ENCODE assay signal across 8 mouse cellular contexts in genomic region chr8:116994016-116994716, GRCm38 (mm10). TPM values are rescaled to one million over a fixed set of nuclear protein-coding genes. Genes with fewer than 3 reads are reported as not detected.
A peak's percentile ranks its signal among the peaks of the same experiment; 100 is the strongest.
DNase-seq lines count a peak whose midpoint lies in the region; ATAC-seq and TF ChIP-seq lines count a peak whose summit lies in the region.

No protein-coding gene starts in this region.

- H3K27ac ChIP-seq in lung, embryonic 15.5 days: no peak overlapping the region
- no peak overlapping the region; the same call in 1 of the 2 replicates for H3K27ac ChIP-seq in limb, embryonic 11.5 days (replicated peaks; ENCODE audit: low read depth, low read length)
- no peak overlapping the region for H3K27ac ChIP-seq in small intestine, adult 2 months (ENCODE audit: insufficient read depth, low read depth, low read length)

- peak overlapping the region; percentile 72 for H3K4me3 ChIP-seq in lung, embryonic 15.5 days
- H3K4me3 ChIP-seq in limb, embryonic 11.5 days (ENCODE audit: low read depth, low read length): peak overlapping the region; percentile 53
- peak overlapping the region; percentile 62 for H3K4me3 ChIP-seq in small intestine, adult 2 months (ENCODE audit: low read depth, low read length)

- no peaks in the 10 kb centered on the region for H3K27me3 ChIP-seq in lung, embryonic 15.5 days
- H3K27me3 ChIP-seq in limb, embryonic 11.5 days (ENCODE audit: control insufficient read depth, insufficient read depth, low read length): no peaks in the 10 kb centered on the region
- no peaks in the 10 kb centered on the region for H3K27me3 ChIP-seq in small intestine, adult 2 months (ENCODE audit: control insufficient read depth, insufficient read depth, low read length)

- no peak for ATAC-seq in lung, embryonic 15.5 days (ENCODE audit: borderline replicate concordance, extremely low read depth, low FRiP score, low TSS enrichment)
- no peak for ATAC-seq in limb, embryonic 11.5 days (ENCODE audit: insufficient number of reproducible peaks, low FRiP score, low TSS enrichment, low read depth)
- ATAC-seq in granulocyte monocyte progenitor cell, adult 5-6 weeks (replicated peaks; ENCODE audit: poor library complexity, severe bottlenecking): no peak

- H3K4me2 ChIP-seq in lung, embryonic 15.5 days: peak overlapping the region; percentile 92
- H3K4me2 ChIP-seq in limb, embryonic 11.5 days (ENCODE audit: low read depth, severe bottlenecking): peak overlapping the region; percentile 53; the same call in 1 of the 2 replicates

- no peaks in the 10 kb centered on the region for H3K9me3 ChIP-seq in lung, embryonic 15.5 days
- no peaks in the 10 kb centered on the region for H3K9me3 ChIP-seq in limb, embryonic 11.5 days (ENCODE audit: control insufficient read depth, low read length)

- H3K4me1 ChIP-seq in lung, embryonic 15.5 days: peaks cover 13% of the 10 kb centered on the region
- peaks cover 7% of the 10 kb centered on the region; the same call in 1 of the 2 replicates for H3K4me1 ChIP-seq in limb, embryonic 11.5 days (ENCODE audit: control insufficient read depth, insufficient read depth, low read length)
- H3K4me1 ChIP-seq in small intestine, adult 2 months (ENCODE audit: control insufficient read depth, insufficient read depth, insufficient read length, low read length): peaks cover 6% of the 10 kb centered on the region

- peak overlapping the region; percentile 28 for H3K9ac ChIP-seq in lung, embryonic 15.5 days
- no peak overlapping the region for H3K9ac ChIP-seq in limb, embryonic 11.5 days (ENCODE audit: low read length)

- H3K36me3 ChIP-seq in lung, embryonic 15.5 days: no peaks in the 10 kb centered on the region
- H3K36me3 ChIP-seq in limb, embryonic 11.5 days (ENCODE audit: control insufficient read depth, insufficient read depth, low read length): no peaks in the 10 kb centered on the region
- no peaks in the 10 kb centered on the region for H3K36me3 ChIP-seq in small intestine, adult 2 months (ENCODE audit: control insufficient read depth, insufficient read depth, low read length)

- DNase-seq in adrenal gland, adult 2 months: peak; percentile 29
- no peak for DNase-seq in adrenal gland, adult 18-20 months (ENCODE audit: low spot score in 2 of 2)
- DNase-seq in lung, adult 18-20 months: no peak
- DNase-seq in limb, embryonic 11.5 days (ENCODE audit: low spot score): no peak
- no peak for DNase-seq in thymus, postnatal 14 days

- no peak for TF ChIP-seq CTCF in small intestine, adult 2 months (IDR thresholded peaks at IDR 0.05; ENCODE audit: extremely low read depth, insufficient read length, insufficient replicate concordance, low read depth, low read length)

- TF ChIP-seq POLR2A in small intestine, adult 2 months (IDR thresholded peaks at IDR 0.05; ENCODE audit: low read depth, low read length): no peak

- WGBS in lung, embryonic 15.5 days: 57% methylated on average over 11 of the region's 11 CpGs
- WGBS in limb, embryonic 11.5 days: 62% methylated on average over 11 of the region's 11 CpGs
- WGBS in small intestine, adult 2 months: 53% methylated on average over 11 of the region's 11 CpGs

RNA-seq across cellular contexts. Expression of gene Gcsh, which starts 0.8 kb away (rescaled TPM):
- 100 to 1,000 TPM; 113 to 195 TPM for total RNA-seq in adrenal gland, adult 2 months (2021)
- 45.9 and 60.4 TPM in 2 replicates for polyA plus RNA-seq in adrenal gland, adult 2 months (2012; rRNA removed)
- 100 to 1,000 TPM; 140 to 168 TPM for total RNA-seq in adrenal gland, adult 18-20 months (2021)
- 113 TPM in 2 replicates for polyA plus RNA-seq in lung, embryonic 15.5 days (2015; fragmentation: Nextera tagmentation; extraction: Ambion mirVana)
- 165 and 172 TPM in 2 replicates for polyA plus RNA-seq in limb, embryonic 11.5 days (2014; fragmentation: Nextera tagmentation; extraction: Ambion mirVana)
- 11.2 and 14.6 TPM in 2 replicates for polyA plus RNA-seq in small intestine, adult 2 months (2012; rRNA removed)
- total RNA-seq in granulocyte monocyte progenitor cell, adult 5-6 weeks (2014; fragmentation: Nextera tagmentation): 56.4 and 61.5 TPM in 2 replicates
- total RNA-seq in granulocyte monocyte progenitor cell, adult 5-6 weeks (2017): 80.8 and 104 TPM in 2 replicates

RNA-seq across cellular contexts. Expression of gene 1700030J22Rik, which starts 15.4 kb away (rescaled TPM):
- total RNA-seq in adrenal gland, adult 2 months (2021): 1 to 10 TPM; 1.6 to 2.8 TPM
- 0.18 and 0.32 TPM in 2 replicates for polyA plus RNA-seq in adrenal gland, adult 2 months (2012; rRNA removed)
- 1 to 10 TPM; 1.4 to 1.5 TPM for total RNA-seq in adrenal gland, adult 18-20 months (2021)
- 2.4 and 2.8 TPM in 2 replicates for polyA plus RNA-seq in lung, embryonic 15.5 days (2015; fragmentation: Nextera tagmentation; extraction: Ambion mirVana)
- 2.1 TPM in 2 replicates for polyA plus RNA-seq in limb, embryonic 11.5 days (2014; fragmentation: Nextera tagmentation; extraction: Ambion mirVana)
- 0.08 and 0.16 TPM in 2 replicates for polyA plus RNA-seq in small intestine, adult 2 months (2012; rRNA removed)
- total RNA-seq in granulocyte monocyte progenitor cell, adult 5-6 weeks (2014; fragmentation: Nextera tagmentation): not detected in 2 replicates
- total RNA-seq in granulocyte monocyte progenitor cell, adult 5-6 weeks (2017): 0.82 TPM in 1 of 2 replicates, not detected in the other

RNA-seq across cellular contexts. Expression of gene Atmin, which starts 51.0 kb away (rescaled TPM):
- 10 to 100 TPM; 23.6 to 23.7 TPM for total RNA-seq in adrenal gland, adult 2 months (2021)
- polyA plus RNA-seq in adrenal gland, adult 2 months (2012; rRNA removed): 10.1 and 10.4 TPM in 2 replicates
- 10 to 100 TPM; 24.3 to 25.0 TPM for total RNA-seq in adrenal gland, adult 18-20 months (2021)
- 12.1 and 13.0 TPM in 2 replicates for polyA plus RNA-seq in lung, embryonic 15.5 days (2015; fragmentation: Nextera tagmentation; extraction: Ambion mirVana)
- 13.4 and 14.8 TPM in 2 replicates for polyA plus RNA-seq in limb, embryonic 11.5 days (2014; fragmentation: Nextera tagmentation; extraction: Ambion mirVana)
- polyA plus RNA-seq in small intestine, adult 2 months (2012; rRNA removed): 6.7 and 10.4 TPM in 2 replicates
- 9.8 and 10.8 TPM in 2 replicates for total RNA-seq in granulocyte monocyte progenitor cell, adult 5-6 weeks (2014; fragmentation: Nextera tagmentation)
- total RNA-seq in granulocyte monocyte progenitor cell, adult 5-6 weeks (2017): 10.6 and 15.1 TPM in 2 replicates
